Mouse (Mus musculus) spleen, adult 18-20 months (tissue): Measurements from ENCODE around the gene Fbxo41.
A peak's percentile ranks its signal among the peaks of the same experiment; 100 is the strongest.

Source experiments
- DNase-seq, 2 experiments: peaks; one replicate each; pipeline ENCODE4 v3.0.0; 2022; ENCODE audit warnings: mixed read lengths in 2 of 2

The Fbxo41 gene

DNA sequence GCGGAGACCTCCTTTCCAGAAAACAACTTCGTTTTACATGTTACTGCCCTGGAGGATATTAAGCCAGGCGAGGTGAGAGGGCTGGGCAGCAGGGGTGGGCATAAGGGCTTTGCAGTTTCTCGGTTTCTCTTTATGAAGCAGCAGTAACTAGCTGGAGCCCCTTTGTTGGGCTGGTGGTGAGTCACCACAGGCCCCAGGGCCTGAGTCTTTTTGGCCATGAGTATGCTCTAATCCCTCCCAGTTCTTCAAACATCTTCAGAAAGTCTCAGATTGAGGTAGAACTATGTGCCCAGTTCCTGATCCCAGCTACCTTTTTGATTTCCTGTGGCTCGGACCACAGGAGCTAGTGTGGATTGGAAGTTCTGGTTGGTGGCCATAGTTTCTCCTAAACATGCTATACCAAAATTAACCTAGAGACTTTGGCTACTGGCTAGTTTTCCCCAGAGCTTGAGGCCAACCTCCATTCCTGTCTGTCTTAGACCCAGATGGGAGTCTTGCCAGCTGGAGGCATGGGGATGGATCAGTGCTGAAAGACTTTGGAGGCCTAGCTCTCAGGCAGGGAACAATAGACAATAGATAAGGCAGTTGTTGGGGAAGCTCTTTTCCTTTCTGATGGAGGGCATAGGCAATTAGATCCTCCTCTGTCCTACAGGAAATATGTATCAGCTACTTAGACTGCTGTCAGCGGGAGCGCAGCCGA, 58.4 kb downstream of the Fbxo41 start:
- DNase-seq, result no peak

DNA sequence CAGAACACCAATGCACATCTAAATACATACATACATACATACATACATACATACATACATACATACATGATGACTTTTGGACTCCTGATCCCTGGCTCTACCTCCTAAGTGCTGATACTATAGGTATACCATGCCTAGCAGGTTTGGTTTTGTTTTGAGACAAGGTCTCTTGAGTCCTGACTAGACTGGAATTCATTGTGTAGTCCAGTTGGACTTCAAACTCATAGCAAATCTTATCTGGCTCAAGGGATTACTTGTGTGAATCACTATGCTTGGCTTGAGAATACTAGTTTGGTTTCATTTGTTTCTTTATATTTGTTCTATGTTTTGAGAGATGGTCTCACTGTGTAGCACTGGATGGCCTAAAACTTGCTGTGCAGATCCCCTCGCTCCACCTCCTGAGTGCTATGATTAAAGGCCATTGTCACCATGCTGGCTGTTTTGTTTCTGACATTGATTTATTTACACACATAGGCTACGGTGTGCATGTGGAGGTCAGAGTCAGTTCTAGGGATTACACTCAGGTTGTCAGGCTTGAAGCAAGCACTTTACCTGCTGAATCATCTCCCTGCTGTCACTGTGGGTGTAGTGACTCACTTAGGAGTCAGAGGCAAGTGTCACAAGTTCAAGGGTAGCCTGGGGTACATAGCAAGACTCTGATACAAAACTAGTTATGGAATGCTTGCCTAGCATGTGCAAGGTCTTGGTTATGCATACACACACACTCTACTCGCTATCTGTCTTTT, 59.1 kb downstream of the Fbxo41 start:
- DNase-seq, result no peak

GRCm38 (mm10) chr6:85441142-85441541, 61.7 kb downstream of the Fbxo41 start:
- no peak for DNase-seq

- no peak for DNase-seq
These were observed 66.2 kb downstream of the Fbxo41 start for GRCm38 (mm10) chr6:85436631-85437030.

DNA sequence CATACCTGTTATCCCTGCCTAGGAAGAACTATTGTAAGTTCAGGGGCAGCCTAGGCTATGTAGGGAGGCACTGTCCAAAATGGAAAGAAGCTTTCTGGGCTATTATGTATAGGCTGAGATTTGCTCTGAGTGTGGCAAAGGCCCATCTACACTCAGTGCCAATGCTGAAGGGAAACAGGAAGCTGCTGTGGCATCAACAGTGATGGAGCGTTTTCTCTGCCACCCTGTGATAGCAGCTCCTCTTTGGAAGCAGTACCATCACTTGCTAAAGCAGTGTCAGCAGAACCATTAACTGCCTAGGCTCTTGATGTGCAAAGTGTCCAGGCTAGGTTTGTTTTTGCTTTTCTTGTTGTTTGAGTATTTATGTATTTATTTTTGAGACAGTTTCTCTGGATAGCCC, 66.6 kb downstream of the Fbxo41 start:
- DNase-seq, result no peak

GRCm38 (mm10) chr6:85433865-85434264, 68.9 kb downstream of the Fbxo41 start:
- no peak for DNase-seq

GRCm38 (mm10) chr6:85431842-85432431, 70.9 kb downstream of the Fbxo41 start, which contains the start of gene Smyd5:
Gene Smyd5, plus strand, starts transcription at chr6:85431989.
- peak; percentile 81 to 93 for DNase-seq

GRCm38 (mm10) chr6:85431274-85431841, 71.4 kb downstream of the Fbxo41 start:
- DNase-seq, result no peak

DNA sequence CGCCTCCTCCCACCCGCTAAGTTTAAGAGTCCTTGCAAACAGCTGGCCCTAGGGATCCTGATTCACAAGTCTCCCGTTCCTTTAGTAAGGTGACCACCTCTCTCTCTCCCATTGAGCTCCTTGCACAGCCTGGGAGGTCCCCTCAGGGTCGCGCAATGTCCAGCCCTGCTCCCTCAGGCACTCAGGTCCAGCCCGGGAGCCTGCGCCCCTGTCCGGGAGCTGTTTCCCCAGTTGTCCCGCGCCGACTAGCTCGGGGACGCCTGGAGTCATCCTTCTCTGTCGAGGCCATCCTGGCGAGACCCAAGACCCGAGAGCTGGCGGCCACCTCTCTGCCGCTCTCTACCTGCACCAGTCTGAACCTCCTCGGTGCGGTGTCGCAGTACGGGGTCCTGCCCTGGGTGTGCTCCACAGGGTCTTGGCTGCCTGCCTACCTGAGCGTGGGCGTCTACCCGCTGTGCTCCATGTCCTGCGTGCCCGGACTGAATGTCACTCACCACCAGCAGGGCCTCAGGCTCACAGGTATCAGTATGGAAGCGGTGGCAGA, 78.9 kb downstream of the Fbxo41 start, which contains the start of gene Noto:
TSS of gene Noto (plus strand) at position 51 of the 544 bp plus-strand sequence.
- DNase-seq, result no peak
